Mouse (Mus musculus) CH12.LX (cell line): Measurements from ENCODE around the gene Gm19402.

ENCODE experiments used
- CTCF ChIP-seq, 2 experiments: IDR thresholded peaks in 1 of 2; conservative IDR thresholded peaks in 1 of 2; 2 replicates each; pipeline ENCODE4 v1.5.1; 2011 to 2012; ENCODE audit warnings: low read depth in 2 of 2, low read length in 2 of 2, improper control_type of control experiment in 1 of 2, inconsistent platforms in 1 of 2, mild to moderate bottlenecking in 1 of 2, moderate library complexity in 1 of 2
- MAX ChIP-seq: IDR thresholded peaks from 2 replicates; pipeline ENCODE4 v1.6.1; 2011; ENCODE audit warnings: low read length, improper control_type of control experiment
- PAX5 ChIP-seq: IDR thresholded peaks from 2 replicates; pipeline ENCODE4 v1.6.1; 2012; ENCODE audit warnings: low read length, inconsistent platforms, mixed read lengths
- POLR2A ChIP-seq: IDR thresholded peaks from 2 replicates; pipeline ENCODE4 v1.6.1; 2011; ENCODE audit warnings: low read depth, mild to moderate bottlenecking, improper control_type of control experiment, low read length
- SIN3A ChIP-seq: IDR thresholded peaks from 2 replicates; pipeline ENCODE4 v1.6.1; 2012; ENCODE audit warnings: low read length, improper control_type of control experiment, inconsistent platforms

- TF ChIP-seq POLR2A (no peak), MAX (peak; percentile 51; the same call in 1 of the 2 replicates), SIN3A (no peak), PAX5 (no peak), CTCF (conservative IDR thresholded peaks at IDR 0.05 in 1 of 2, IDR thresholded peaks at IDR 0.05 in 1 of 2; ENCODE audit: low read depth in 2 of 2, low read length in 2 of 2) (no peak)
Measured at GRCm38 (mm10) chr10:77673765-77674164, 16.8 kb downstream of the Gm19402 start.
